Mouse (Mus musculus) limb, embryonic 13.5 days (tissue): ENCODE results near the gene Vmn2r74. TPM values are rescaled to one million over a fixed set of nuclear protein-coding genes. Genes with fewer than 3 reads are reported as not detected.

Experiments
- ATAC-seq: fragments of 200-750 bp; cut with Nextera tagmentation; 2 replicates; pipeline ENCODE4 v1.8.0; 2017; ENCODE audit warnings: low read depth, moderate number of reproducible peaks, moderate TSS enrichment; ENCODE audit not compliant: low FRiP score
- H3K27ac ChIP-seq: fragments of 300-500 bp; sonication (generic); 2 replicates; pipeline ENCODE4 v1.5.1; 2015; ENCODE audit warnings: inconsistent platforms, mild to moderate bottlenecking, moderate library complexity
- H3K27me3 ChIP-seq: fragments of 300-500 bp; sonication (generic); 2 replicates; pipeline ENCODE4 v1.6.1; 2015; ENCODE audit warnings: mild to moderate bottlenecking, inconsistent platforms
- H3K36me3 ChIP-seq: fragments of 300-500 bp; sonication (generic); 2 replicates; pipeline ENCODE4 v1.6.1; 2015; ENCODE audit warnings: inconsistent platforms, mild to moderate bottlenecking, moderate library complexity
- H3K4me1 ChIP-seq: fragments of 300-500 bp; sonication (generic); 2 replicates; pipeline ENCODE4 v1.6.1; 2015; ENCODE audit warnings: inconsistent platforms
- H3K4me2 ChIP-seq: fragments of 300-500 bp; sonication (generic); replicated peaks from 2 replicates; pipeline ENCODE4 v1.6.1; 2015; ENCODE audit warnings: inconsistent platforms, mild to moderate bottlenecking, moderate library complexity
- H3K4me3 ChIP-seq: fragments of 300-500 bp; sonication (generic); 2 replicates; pipeline ENCODE4 v1.5.1; 2015; ENCODE audit warnings: moderate library complexity, mild to moderate bottlenecking, inconsistent platforms
- H3K9ac ChIP-seq: fragments of 300-500 bp; sonication (generic); 2 replicates; pipeline ENCODE4 v1.6.1; 2015; ENCODE audit warnings: mild to moderate bottlenecking, inconsistent platforms
- H3K9me3 ChIP-seq: fragments of 300-500 bp; sonication (generic); 2 replicates; pipeline ENCODE4 v1.6.1; 2016; ENCODE audit warnings: inconsistent platforms
- WGBS: fragments of 180-500 bp; shearing (Covaris S2); methylation state at CpG from one replicate; pipeline ENCODE4 v1.1.7; 2015; 5-methylcytosine and 5-hydroxymethylcytosine counted together
- polyA plus RNA-seq: library from polyadenylated mRNA; unstranded; fragments of >200 nt; fragmentation: Nextera tagmentation; extraction: Ambion mirVana; gene quantifications from 2 replicates; pipeline ENCODE4 v1.2.1, GENCODE M21; 2015

Gene Vmn2r74
- polyA plus RNA-seq = not detected in 2 replicates

- no peak within 1 kb of the TSS for H3K9ac ChIP-seq
- H3K9me3 ChIP-seq = no peaks in the 10 kb centered on the region
- H3K4me3 ChIP-seq = no peak within 1 kb of the TSS
- no peak for ATAC-seq
- no peaks in the 10 kb centered on the region for H3K4me1 ChIP-seq
- H3K27ac ChIP-seq = no peak within 1 kb of the TSS
- no peak within 1 kb of the TSS for H3K4me2 ChIP-seq
- H3K36me3 ChIP-seq = no peaks in the 10 kb centered on the region
- H3K27me3 ChIP-seq = no peaks in the 10 kb centered on the region
Observed at GRCm38 (mm10) chr7:85961529-85961928, at the start of gene Vmn2r74. Gene Vmn2r74 (minus strand): TSS chr7:85961629.

- H3K27me3 ChIP-seq = no peaks in the 10 kb centered on the region
- H3K36me3 ChIP-seq = no peaks in the 10 kb centered on the region
- H3K4me2 ChIP-seq = no peak overlapping the region
- no peaks in the 10 kb centered on the region for H3K4me1 ChIP-seq
- no peak overlapping the region for H3K27ac ChIP-seq
- WGBS = 82% methylated on average over 2 of the region's 2 CpGs
- no peak overlapping the region for H3K4me3 ChIP-seq
- ATAC-seq = no peak
- H3K9me3 ChIP-seq = peaks cover 26% of the 10 kb centered on the region
- no peak overlapping the region for H3K9ac ChIP-seq
Observed at GRCm38 (mm10) chr7:86007533-86007932, 46.1 kb upstream of the Vmn2r74 start.

Other genes with a start within 250 kb of the Vmn2r74 start
- gene Vmn2r72, start 206.5 kb downstream of the Vmn2r74 start, polyA plus RNA-seq = not detected in 2 replicates
- gene Vmn2r73, start 85.4 kb downstream of the Vmn2r74 start, polyA plus RNA-seq = not detected in 2 replicates
- gene Vmn2r75, start 210.1 kb upstream of the Vmn2r74 start, polyA plus RNA-seq = not detected in 2 replicates